Mouse (Mus musculus) liver, adult (tissue): Measurements from ENCODE around the gene Zfp277.

Source experiments
- GATA4 ChIP-seq: IDR thresholded peaks from 2 replicates; pipeline ENCODE4 v1.6.1; 2014; ENCODE audit warnings: mild to moderate bottlenecking, low read length; ENCODE audit not compliant: insufficient replicate concordance

The Zfp277 gene

DNA sequence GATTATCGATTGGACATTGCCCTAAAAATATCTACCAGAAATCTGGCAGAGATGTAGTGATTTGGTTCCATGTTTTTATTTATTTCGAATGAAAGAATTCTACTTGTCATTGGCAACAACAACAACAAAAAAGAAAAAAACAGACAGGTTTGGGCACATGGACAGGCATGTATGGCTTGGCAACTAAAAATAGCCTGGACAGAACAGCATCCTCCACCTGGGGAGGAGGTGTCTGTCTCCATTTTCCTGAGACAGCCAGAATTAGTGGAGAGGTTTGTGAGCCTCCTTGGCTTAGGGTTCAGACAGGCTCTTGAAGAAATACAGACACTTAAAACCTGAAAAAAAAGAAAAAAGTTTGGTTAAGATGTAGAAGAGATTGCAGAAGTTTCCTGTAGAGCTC is 10.8 kb upstream of the Zfp277 start:
- no peak for TF ChIP-seq GATA4

DNA sequence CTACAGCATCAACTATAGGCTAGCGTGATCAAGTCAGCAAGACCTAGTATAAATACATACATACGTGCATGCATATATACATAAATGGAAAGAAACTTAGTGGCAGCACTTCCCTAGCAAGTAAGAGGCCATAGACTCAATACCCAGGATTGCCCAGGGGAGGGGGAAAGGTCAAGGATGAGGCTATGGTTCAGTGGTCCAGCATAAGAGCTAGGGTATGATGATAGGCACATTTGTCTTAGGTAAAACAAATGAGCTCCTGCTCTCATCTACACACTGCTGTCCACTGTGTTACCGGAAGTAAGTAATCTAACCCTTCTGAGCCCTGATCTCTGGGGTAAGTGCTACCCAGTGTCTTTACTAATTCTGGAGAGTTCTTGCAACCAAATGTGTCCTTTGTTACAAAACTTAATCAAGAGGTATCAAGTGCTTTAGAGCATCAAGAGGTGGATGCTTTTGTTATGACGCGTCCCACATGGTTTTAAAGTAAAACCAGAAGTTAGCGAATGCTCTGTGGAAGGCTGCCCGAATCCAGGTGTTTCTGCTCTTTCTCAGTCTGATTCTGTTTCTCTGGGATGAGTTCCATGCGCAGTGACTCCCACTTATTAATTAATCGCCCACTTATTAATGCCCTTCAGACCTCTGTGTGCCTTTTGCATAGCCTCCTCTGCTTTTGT is 3.6 kb upstream of the Zfp277 start:
- TF ChIP-seq GATA4 = no peak

- no peak for TF ChIP-seq GATA4
Measured at GRCm38 (mm10) chr12:40447561-40448355, 2.1 kb upstream of the Zfp277 start.

DNA sequence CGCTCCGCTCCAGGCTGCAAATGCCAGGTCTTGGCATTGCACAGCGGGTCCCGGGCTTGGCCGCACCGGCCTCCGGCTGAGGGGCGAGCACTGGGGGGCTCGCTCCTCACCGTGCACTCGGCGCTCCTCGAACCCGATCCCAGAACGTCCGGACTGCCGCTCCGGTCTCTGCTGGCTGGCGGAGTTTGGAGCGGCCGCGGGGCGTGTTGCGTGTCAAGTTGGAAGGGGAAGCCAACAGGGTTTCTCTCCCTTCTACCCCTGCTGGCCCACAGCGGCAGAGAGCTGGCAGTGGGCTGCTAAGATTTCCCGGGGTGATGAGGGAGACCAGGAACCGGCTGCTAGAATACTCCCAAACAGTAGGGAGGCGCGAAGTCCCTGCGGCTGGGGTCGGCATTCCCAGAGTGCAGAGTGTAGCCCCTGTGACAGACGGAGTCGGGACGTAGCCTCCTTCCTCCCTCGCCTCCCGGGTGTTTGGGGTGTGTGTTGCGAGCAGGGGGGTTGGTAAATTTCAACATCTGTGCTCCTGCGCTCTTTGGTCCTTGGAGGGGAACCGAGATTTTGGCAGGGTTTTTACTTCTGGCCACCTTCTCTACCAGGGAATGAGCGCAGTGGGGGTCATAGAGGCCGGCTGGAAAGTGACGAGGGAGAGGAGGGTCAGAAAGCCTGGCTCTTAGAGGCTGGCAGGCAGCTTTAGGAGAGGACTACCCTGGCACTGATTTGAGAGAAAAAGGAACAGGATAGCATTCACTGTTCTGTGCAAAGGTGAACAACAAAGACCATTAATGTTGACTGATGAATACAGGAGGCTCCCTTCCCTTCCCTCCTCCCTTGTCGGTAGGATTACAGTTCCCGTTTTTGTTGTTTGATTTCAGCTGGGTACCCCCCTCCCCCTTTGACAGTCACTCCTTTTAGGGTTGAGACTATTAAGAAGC is 1.0 kb upstream of the Zfp277 start:
- no peak for TF ChIP-seq GATA4

- no peak for TF ChIP-seq GATA4
Measured at GRCm38 (mm10) chr12:40445206-40445605, 496 bp downstream of the Zfp277 start.

- TF ChIP-seq GATA4 = no peak
Measured at GRCm38 (mm10) chr12:40438049-40438448, 7.7 kb downstream of the Zfp277 start.

DNA sequence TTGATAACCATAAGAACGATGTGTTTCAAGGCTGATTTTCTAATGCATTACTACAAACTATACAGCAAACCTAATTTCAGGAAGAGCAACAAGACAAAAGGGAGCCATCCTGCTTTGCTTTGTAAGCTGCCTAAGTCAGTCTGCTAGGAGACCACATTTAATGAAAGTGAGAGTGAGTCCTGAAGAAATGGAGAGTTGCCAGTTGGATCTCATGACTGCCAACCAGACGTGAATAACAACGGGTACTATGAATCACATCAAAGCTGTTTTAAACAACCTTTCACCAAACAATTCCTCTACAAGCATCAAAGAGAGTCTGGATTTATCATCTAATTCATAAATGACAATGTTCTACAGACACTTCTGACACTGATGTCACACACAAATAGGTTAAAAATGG is 11.6 kb downstream of the Zfp277 start:
- TF ChIP-seq GATA4 = no peak

GRCm38 (mm10) chr12:40431075-40431474 is 14.6 kb downstream of the Zfp277 start:
- TF ChIP-seq GATA4 = no peak

GRCm38 (mm10) chr12:40429976-40430375 is 15.7 kb downstream of the Zfp277 start:
- no peak for TF ChIP-seq GATA4

DNA sequence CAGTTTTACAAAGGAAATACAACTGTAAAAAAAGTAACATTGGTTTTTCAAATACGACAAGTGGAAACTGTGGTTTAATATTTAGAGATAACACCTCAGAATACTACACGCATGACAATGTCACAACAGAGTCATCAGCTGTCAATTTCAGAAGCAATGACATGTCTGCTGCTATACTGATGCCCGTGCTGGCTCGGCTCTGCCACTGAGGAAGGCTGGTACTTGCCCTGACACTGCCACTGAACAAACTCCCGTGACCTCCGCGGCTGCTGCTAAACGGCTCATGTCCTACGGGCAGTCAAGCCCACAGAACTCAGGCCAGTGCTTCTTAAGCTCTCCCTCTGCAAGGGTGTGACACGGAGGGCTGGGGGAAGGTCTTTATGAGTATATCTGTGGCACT is 18.1 kb downstream of the Zfp277 start:
- TF ChIP-seq GATA4 = no peak

DNA sequence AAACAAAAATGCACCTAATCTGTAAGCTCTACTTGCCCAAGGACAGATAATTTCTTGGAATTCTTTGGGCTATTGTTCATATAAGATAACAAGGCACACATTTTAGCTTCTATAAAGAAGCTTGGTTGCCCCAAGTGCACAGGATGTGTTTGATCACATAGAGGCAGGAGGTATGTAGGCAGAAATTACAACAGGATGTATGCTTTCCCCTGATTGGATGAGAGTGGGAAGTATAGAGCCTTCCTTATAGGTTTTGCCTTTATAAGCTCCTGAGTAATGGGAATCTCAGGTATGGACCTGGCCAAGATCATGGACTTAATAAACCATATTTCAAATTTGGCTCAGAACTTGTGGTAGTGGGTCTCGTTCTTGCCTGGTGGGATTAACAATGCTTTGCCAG is 20.7 kb downstream of the Zfp277 start:
- no peak for TF ChIP-seq GATA4

GRCm38 (mm10) chr12:40417257-40417656 is 28.4 kb downstream of the Zfp277 start:
- TF ChIP-seq GATA4 = 0 out of 2 replicates have a peak, but pooled peaks have one; percentile 12

DNA sequence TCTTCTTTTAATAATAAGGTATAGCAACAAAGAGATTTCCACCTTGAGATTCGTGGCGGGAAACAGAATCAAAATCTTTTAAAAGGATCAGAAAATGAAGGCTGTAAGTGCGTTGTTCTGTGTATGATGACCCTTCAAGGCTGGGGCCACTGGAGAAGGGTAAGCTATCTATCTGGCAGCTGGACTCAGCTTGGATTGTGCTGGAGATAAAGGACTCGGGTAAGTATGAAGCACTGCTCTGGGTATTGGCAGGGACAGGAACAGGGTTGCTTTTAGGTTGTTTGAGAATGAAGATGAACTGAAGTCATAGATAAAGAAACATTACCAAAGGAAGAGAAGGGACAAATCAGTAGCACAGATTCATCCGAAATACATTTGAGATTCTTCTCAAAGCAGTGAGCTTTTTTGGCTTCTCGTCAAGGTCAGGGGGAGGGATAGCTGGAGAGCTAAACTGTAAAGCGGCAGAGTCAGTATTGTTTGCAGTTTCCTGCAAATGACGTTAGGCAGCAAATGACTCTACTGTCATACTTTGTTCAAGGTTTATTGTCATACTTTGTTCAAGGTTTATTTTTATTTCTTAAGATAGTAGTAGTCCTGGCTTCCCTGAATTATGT is 30.3 kb downstream of the Zfp277 start:
- no peak for TF ChIP-seq GATA4

DNA sequence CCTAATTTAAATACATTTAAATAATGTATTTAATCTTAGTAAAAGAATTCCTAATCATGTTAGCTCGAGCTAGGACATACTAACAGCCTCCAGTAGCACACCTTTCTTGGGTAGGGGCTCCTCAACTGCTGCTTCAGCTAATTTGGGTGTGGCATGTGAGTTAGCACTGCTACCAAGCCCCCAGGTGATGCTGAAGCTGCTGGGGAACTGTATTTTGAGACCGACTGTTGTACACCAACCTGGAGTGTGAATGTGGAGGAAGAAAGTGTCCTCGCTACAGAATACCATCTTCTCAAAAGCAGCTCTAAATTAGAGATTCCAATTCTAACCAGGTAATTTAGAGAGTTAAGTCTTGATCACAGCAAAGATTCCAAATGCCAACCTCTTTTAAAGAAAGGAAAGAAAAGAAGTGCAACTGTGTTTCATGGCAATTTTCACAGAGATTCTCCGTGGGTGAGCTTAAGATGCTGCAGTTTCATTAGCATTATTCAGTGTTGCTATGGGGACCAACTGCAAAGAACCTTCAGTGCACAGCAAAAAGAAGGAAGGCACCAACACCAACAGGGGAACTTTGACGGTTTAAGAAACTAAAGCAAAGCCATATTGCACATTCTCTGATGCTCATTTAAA is 30.9 kb downstream of the Zfp277 start:
- TF ChIP-seq GATA4 = no peak

- no peak for TF ChIP-seq GATA4
Measured at GRCm38 (mm10) chr12:40399812-40400211, 45.9 kb downstream of the Zfp277 start.
